Mouse (Mus musculus): ENCODE results near the gene Dnah2.

DNA sequence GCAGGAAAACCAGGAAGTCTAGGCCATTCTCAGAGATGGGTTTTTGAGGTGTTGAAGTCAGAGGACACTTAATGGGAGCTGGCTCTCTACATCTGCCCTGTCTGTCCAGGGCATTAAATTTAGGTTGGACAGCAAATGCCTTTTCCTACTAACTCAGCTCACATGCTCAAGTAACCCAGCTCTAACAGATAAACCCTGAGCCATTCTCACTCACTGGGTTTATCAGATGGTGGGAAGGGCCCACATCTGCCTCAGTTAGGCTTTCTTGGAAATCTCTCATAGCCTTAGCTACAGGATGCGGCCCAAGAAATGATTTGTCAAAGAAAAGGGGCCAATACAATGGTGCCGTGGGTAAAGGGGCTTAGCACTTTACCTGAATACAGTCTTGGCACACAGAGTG is 122.7 kb downstream of the Dnah2 start:
- TF ChIP-seq POLR2A (IDR thresholded peaks at IDR 0.05; ENCODE audit: insufficient read depth, low read length) (no peak), CTCF (IDR thresholded peaks at IDR 0.05; ENCODE audit: low read depth, low read length) (no peak), EP300 (IDR thresholded peaks at IDR 0.05; ENCODE audit: insufficient read depth, low read depth, low read length) (no peak)

All from ES-Bruce4 (cell line).